Mouse (Mus musculus) liver, adult 2 months (tissue): Measurements from ENCODE around the gene Ntf3. TPM values are rescaled to one million over a fixed set of nuclear protein-coding genes. Genes with fewer than 3 reads are reported as not detected.

Source experiments
- DNase-seq: peaks from one replicate; pipeline ENCODE4 v3.0.0-alpha.2; 2011; ENCODE audit warnings: low read depth, low spot score; ENCODE audit errors: extremely low read depth
- H3K27ac ChIP-seq: fragments of 200-500 bp; replicated peaks from 2 replicates; pipeline ENCODE4 v1.5.1; 2012; ENCODE audit warnings: low read depth, mild to moderate bottlenecking, control low read depth, inconsistent platforms, low read length; ENCODE audit not compliant: insufficient read depth
- H3K27me3 ChIP-seq: fragments of 200-500 bp; 2 replicates; pipeline ENCODE4 v1.6.1; 2012; ENCODE audit warnings: mild to moderate bottlenecking, moderate library complexity, low read length, inconsistent platforms; ENCODE audit not compliant: control insufficient read depth, insufficient read depth
- H3K36me3 ChIP-seq: fragments of 200-500 bp; 2 replicates; pipeline ENCODE4 v1.6.1; 2012; ENCODE audit warnings: low read length, inconsistent platforms; ENCODE audit not compliant: control insufficient read depth, insufficient read depth
- H3K4me1 ChIP-seq: fragments of 200-500 bp; 2 replicates; pipeline ENCODE4 v1.6.1; 2011; ENCODE audit warnings: low read length; ENCODE audit not compliant: control insufficient read depth, insufficient read depth
- H3K4me3 ChIP-seq: fragments of 200-500 bp; 2 replicates; pipeline ENCODE4 v1.5.1; 2011; ENCODE audit warnings: low read depth, mild to moderate bottlenecking, control low read depth, low read length, moderate library complexity; ENCODE audit not compliant: insufficient read depth
- H3K79me2 ChIP-seq: fragments of 200-500 bp; 2 replicates; pipeline ENCODE4 v1.6.1; 2012; ENCODE audit warnings: inconsistent platforms, mild to moderate bottlenecking, low read length, moderate library complexity; ENCODE audit not compliant: control insufficient read depth, insufficient read depth
- H3K9ac ChIP-seq: fragments of 200-500 bp; 2 replicates; pipeline ENCODE4 v1.6.1; 2012; ENCODE audit warnings: low read depth, mild to moderate bottlenecking, control low read depth, inconsistent platforms, low read length
- CTCF ChIP-seq: fragments of 200-500 bp; IDR thresholded peaks from 2 replicates; pipeline ENCODE4 v1.5.1; 2011; ENCODE audit warnings: low read depth, low read length, control low read depth
- POLR2A ChIP-seq: fragments of 200-500 bp; IDR thresholded peaks from 2 replicates; pipeline ENCODE4 v1.6.1; 2011; ENCODE audit warnings: low read length, control low read depth; ENCODE audit not compliant: insufficient read depth; ENCODE audit errors: extremely low read depth
- WGBS: fragments of 180-500 bp; shearing (Covaris S2); methylation state at CpG from one replicate; pipeline ENCODE4 v1.1.7; 2018; 5-methylcytosine and 5-hydroxymethylcytosine counted together
- polyA plus RNA-seq: library from polyadenylated mRNA; depleted of rRNA; stranded (reverse); fragments of >200 nt; gene quantifications from 2 replicates; pipeline ENCODE4 v1.2.3, GENCODE M21; 2012
- total RNA-seq: library from RNA; depleted of rRNA; stranded (reverse); fragments of >200 nt; gene quantifications from 2 replicates; pipeline ENCODE4 v1.2.3, GENCODE M21; 2014

The Ntf3 gene
- total and polyA plus RNA-seq, 2 experiments: 0.33 to 1.1 TPM

DNA sequence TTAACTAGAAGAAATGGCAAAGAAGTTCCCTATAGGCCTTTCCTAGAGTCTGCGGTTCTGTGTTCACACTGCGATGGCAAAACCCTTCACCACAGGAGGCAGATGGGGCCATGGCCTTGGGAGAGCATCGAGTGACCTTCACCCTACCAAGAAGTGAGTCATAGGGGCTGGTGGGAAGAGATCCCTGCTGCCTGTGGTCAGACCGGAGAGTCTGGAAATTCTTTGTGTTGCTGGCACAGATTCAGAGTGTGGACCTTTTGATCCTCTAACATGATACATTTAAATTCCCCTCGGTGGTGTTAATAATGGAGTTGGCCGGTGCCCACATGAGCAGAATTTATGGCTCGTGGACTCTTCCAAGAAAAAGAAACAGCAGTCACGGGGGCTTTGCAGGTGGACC is 49.5 kb downstream of the Ntf3 start:
- no peak for TF ChIP-seq POLR2A
- no peak for TF ChIP-seq CTCF
- H3K27me3 ChIP-seq: no peaks in the 10 kb centered on the region
- H3K4me3 ChIP-seq: no peak overlapping the region
- no peaks in the 10 kb centered on the region for H3K79me2 ChIP-seq
- peaks cover 4% of the 10 kb centered on the region for H3K4me1 ChIP-seq
- DNase-seq: no peak
- H3K27ac ChIP-seq: no peak overlapping the region
- no peaks in the 10 kb centered on the region for H3K36me3 ChIP-seq
- 85% methylated on average over 8 of the region's 8 CpGs for WGBS
- H3K9ac ChIP-seq: no peak overlapping the region

DNA sequence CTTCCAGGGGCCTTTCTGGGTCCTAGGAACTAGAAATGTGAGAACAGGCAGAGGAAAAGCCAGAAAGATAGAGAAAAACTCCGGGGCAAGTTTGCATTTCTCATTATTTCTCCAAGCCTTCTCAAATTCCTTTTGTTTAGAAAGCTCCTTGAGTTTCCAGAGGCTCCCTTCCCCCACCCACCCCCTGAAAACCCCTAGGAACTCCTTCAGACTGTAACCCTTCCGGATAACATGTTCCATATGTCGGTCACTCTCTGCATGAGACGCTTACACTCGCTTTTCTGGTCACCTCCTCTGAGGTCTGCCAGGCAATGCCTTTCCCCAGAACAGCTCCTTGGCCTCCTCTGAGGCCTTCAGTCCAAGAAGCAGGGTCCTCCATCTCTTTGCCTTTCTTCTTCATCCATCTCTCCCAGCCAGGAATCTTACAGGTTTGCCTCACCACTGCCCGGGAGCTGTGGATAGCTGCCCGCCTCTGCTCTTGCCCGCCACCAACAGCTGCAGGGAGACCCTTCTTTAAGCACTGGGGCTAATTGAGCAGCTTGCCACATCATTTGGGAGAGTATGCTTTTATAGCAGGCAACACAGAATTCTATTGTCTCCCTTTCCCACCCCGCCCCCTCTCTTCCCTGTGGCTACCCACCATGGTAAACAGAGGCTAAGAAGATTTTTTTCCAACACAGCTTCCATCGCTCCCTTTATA is 51.6 kb downstream of the Ntf3 start:
- H3K36me3 ChIP-seq: no peaks in the 10 kb centered on the region

DNA sequence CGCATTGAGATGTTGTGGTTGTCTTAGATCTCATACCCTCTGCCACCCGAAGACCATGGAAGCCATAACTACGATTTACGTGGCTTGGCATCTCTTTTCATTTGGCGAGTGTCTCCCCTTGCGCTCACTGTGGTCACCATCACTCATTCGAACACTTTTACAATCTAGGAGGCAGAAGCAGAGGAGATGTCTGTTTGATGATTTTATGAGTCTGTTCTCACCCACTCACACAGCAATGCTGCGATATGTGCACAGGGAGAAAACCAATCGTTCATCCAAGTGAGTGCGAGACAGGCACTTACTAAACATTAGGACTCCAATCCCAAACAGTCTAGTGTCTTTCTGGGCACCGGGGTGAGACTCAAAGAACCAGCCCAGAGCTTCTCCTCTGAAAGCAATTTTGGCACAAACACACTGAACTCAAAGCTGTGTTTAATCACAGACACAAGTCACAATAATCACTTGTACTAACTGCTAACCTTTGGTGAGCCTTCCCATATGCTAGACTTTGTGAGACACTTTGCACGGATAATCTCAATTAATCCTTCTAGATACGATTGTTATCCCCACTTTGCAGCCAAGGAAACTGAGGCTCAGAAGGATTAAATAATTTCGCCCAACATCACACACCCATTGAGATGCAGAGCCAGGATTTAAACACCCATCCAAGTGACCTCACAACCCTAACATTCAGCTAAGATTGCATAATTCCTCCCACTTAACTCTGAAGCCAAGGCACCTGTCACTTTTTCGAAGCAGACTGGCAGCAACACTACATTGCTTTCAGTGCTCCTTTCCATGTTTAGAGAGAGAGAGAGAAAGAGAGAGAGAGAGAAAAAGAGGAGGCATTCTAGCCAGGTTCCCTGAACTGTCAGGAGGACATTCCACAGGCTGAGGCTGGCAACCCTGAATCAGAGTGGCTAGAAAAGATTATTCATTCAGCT is 55.5 kb downstream of the Ntf3 start:
- H3K36me3 ChIP-seq: no peaks in the 10 kb centered on the region
- H3K79me2 ChIP-seq: no peaks in the 10 kb centered on the region
- H3K9ac ChIP-seq: no peak overlapping the region
- WGBS: 82% methylated on average over 15 of the region's 15 CpGs
- no peak overlapping the region for H3K4me3 ChIP-seq
- DNase-seq: peak; percentile 87
- TF ChIP-seq CTCF (no peak), POLR2A (no peak)
- no peak overlapping the region; the same call in 1 of the 2 replicates for H3K27ac ChIP-seq
- H3K4me1 ChIP-seq: peaks cover 32% of the 10 kb centered on the region
- no peaks in the 10 kb centered on the region for H3K27me3 ChIP-seq

More for the DNA sequence above, 51.6 kb downstream of the Ntf3 start:
- H3K27me3 ChIP-seq: no peaks in the 10 kb centered on the region
- TF ChIP-seq POLR2A (no peak), CTCF (no peak)
- no peak overlapping the region for H3K9ac ChIP-seq
- no peak for DNase-seq
- H3K4me1 ChIP-seq: peaks cover 9% of the 10 kb centered on the region
- H3K4me3 ChIP-seq: no peak overlapping the region
- H3K27ac ChIP-seq: no peak overlapping the region
- WGBS: 82% methylated on average over 10 of the region's 10 CpGs
- H3K79me2 ChIP-seq: no peaks in the 10 kb centered on the region

DNA sequence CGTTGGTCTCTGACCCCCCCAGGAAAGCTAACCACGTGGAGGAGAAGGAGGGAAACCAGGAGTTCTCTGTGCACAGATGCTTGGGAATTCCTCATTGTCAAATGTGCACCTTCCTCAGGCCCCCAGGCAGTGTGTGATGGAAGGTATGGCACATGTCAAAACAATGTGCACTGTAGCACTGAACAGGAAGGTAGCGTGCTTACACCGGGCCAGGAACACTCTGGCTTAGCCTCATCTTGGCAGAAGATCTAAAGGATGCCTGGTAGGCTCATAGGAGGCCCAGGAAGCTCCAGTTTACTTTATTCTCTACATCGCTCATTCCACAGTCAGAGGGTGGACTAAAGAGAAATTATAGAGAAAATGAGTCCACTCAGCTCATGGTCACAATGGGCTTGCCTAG is 57.5 kb downstream of the Ntf3 start:
- H3K27ac ChIP-seq: peak overlapping the region; percentile 68
- H3K27me3 ChIP-seq: no peaks in the 10 kb centered on the region
- H3K79me2 ChIP-seq: no peaks in the 10 kb centered on the region
- H3K4me1 ChIP-seq: peaks cover 33% of the 10 kb centered on the region
- H3K4me3 ChIP-seq: no peak overlapping the region
- DNase-seq: peak; percentile 85
- H3K36me3 ChIP-seq: no peaks in the 10 kb centered on the region
- TF ChIP-seq CTCF (no peak), POLR2A (no peak)
- 23% methylated on average over 5 of the region's 5 CpGs for WGBS
- H3K9ac ChIP-seq: no peak overlapping the region

DNA sequence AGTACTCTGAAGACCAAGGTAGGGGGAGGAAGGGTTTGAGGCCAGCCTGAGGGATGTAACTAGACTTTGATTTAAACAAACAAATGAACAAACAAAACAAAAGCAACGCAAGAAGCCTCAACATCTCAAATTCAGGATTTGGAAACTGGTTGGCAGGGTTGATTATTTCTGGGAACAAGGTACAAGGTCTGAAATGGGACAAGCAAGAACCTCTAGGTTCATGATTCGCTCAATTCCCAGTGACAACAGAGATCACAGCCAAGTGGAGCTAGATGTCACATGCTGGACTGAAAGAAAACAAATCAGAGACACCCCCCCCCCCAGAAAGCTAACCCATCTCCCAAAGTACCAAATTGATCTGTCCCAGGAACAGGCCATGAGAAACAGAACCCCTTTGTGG is 57.9 kb downstream of the Ntf3 start:
- H3K4me3 ChIP-seq: no peak overlapping the region
- TF ChIP-seq POLR2A (no peak), CTCF (no peak)
- 21% methylated on average over 2 of the region's 2 CpGs for WGBS

More for the DNA sequence above, 57.9 kb downstream of the Ntf3 start:
- H3K79me2 ChIP-seq: no peaks in the 10 kb centered on the region
- peaks cover 33% of the 10 kb centered on the region for H3K4me1 ChIP-seq
- no peak overlapping the region for H3K9ac ChIP-seq
- peak overlapping the region; percentile 89 for H3K27ac ChIP-seq
- DNase-seq: peak; percentile 98
- H3K36me3 ChIP-seq: no peaks in the 10 kb centered on the region
- no peaks in the 10 kb centered on the region for H3K27me3 ChIP-seq
